Mouse (Mus musculus): ENCODE measurements around the gene Cherp. TPM values are rescaled to one million over a fixed set of nuclear protein-coding genes. Genes with fewer than 3 reads are reported as not detected.

Gene Cherp
- total RNA-seq, 1 experiment from 2014 or later = 49.6 TPM

GRCm38 (mm10) chr8:72485456-72486199 lies 10.6 kb upstream of the Cherp start:
- peak; percentile 35 for DNase-seq

- DNase-seq = peak; percentile 26
Observed at GRCm38 (mm10) chr8:72470684-72471083, 4.3 kb downstream of the Cherp start.

GRCm38 (mm10) chr8:72469984-72470383 lies 5.0 kb downstream of the Cherp start:
- DNase-seq = no peak

GRCm38 (mm10) chr8:72469243-72469642 lies 5.8 kb downstream of the Cherp start:
- no peak for DNase-seq

- DNase-seq = no peak
Observed at GRCm38 (mm10) chr8:72464211-72464610, 10.8 kb downstream of the Cherp start.

- DNase-seq = no peak
Observed at GRCm38 (mm10) chr8:72459881-72460533, 15.0 kb downstream of the Cherp start.

- DNase-seq = no peak
Observed at GRCm38 (mm10) chr8:72458457-72458856, 16.6 kb downstream of the Cherp start.

- no peak for DNase-seq
Observed at GRCm38 (mm10) chr8:72457806-72458205, 17.2 kb downstream of the Cherp start.

GRCm38 (mm10) chr8:72455317-72455716 lies 19.7 kb downstream of the Cherp start:
- peak; percentile 27 for DNase-seq

GRCm38 (mm10) chr8:72453904-72454303 lies 21.1 kb downstream of the Cherp start:
- no peak for DNase-seq

- DNase-seq = no peak
Observed at GRCm38 (mm10) chr8:72451516-72451915, 23.5 kb downstream of the Cherp start.

GRCm38 (mm10) chr8:72445071-72445470 lies 30.0 kb downstream of the Cherp start:
- no peak for DNase-seq

GRCm38 (mm10) chr8:72443994-72444350 lies 31.1 kb downstream of the Cherp start:
- no peak for DNase-seq

GRCm38 (mm10) chr8:72443338-72443993 lies 31.6 kb downstream of the Cherp start, which contains the start of the genes Calr3 and 1700030K09Rik:
TSS of gene Calr3 (minus strand) at chr8:72443870.
TSS of gene 1700030K09Rik (plus strand) at chr8:72443880.
- DNase-seq = peak; percentile 99

GRCm38 (mm10) chr8:72438248-72439015 lies 36.6 kb downstream of the Cherp start:
- no peak for DNase-seq

GRCm38 (mm10) chr8:72434952-72435351 lies 40.1 kb downstream of the Cherp start:
- DNase-seq = peak; percentile 92

GRCm38 (mm10) chr8:72429676-72430075 lies 45.4 kb downstream of the Cherp start:
- peak; percentile 59 for DNase-seq

- DNase-seq = no peak
Observed at GRCm38 (mm10) chr8:72422926-72423325, 52.1 kb downstream of the Cherp start.

- peak; percentile 99 for DNase-seq
Observed at GRCm38 (mm10) chr8:72421362-72422335, 53.4 kb downstream of the Cherp start, which contains the start of gene Eps15l1. TSS of gene Eps15l1 (minus strand) at chr8:72421460.

GRCm38 (mm10) chr8:72420571-72421361 lies 54.3 kb downstream of the Cherp start:
- peak; percentile 64 for DNase-seq
